Mouse (Mus musculus): ENCODE results near the gene Clrn1. TPM values are rescaled to one million over a fixed set of nuclear protein-coding genes. Genes with fewer than 3 reads are reported as not detected.

Gene Clrn1
- total and polyA plus RNA-seq, 3 experiments, result not detected

DNA sequence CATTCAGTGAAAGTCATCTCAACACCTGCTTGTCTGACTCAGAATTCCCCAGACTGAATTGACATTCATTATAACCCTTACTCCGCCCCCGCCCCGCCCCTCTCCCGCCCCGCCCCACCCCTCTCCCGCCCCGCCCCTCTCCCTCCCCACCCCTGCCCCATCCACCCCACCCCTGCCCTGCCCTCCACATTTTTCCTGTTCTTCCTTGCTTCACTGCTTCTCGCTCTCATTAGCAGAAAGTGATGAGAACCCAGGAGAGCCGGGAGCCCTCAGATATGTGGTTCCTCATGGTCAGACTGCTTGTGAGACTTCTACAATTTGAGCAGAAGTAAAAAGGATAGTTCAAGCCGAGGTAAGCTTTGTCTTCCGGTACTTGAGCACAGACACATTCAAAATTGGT lies 38.0 kb upstream of the Clrn1 start:
- H3K9ac ChIP-seq (ENCODE audit: insufficient read depth, low read depth), result no peak overlapping the region
- H3K27ac ChIP-seq (ENCODE audit: insufficient read depth, low read depth), result no peak overlapping the region
- TF ChIP-seq USF1 (IDR thresholded peaks at IDR 0.05; ENCODE audit: low read depth, low read length), result no peak
- peak; percentile 25; the same call in 1 of the 2 replicates for TF ChIP-seq IRF4 (IDR thresholded peaks at IDR 0.05; ENCODE audit: low read depth, low read length)
- no peak for TF ChIP-seq CTCF (conservative IDR thresholded peaks at IDR 0.05 in 1 of 2, IDR thresholded peaks at IDR 0.05 in 1 of 2; ENCODE audit: low read depth in 2 of 2, low read length in 2 of 2)
- peak overlapping the region in 1 of 3 experiments; percentile 46 for H3K4me3 ChIP-seq (replicated peaks in 1 of 3; ENCODE audit: low read depth in 2 of 3, low read length in 2 of 3, poor library complexity in 1 of 3)
- no peaks in the 10 kb centered on the region for H3K27me3 ChIP-seq (replicated peaks)
- peaks cover 0 to under 1% of the 10 kb centered on the region in 2 experiments for H3K36me3 ChIP-seq (replicated peaks in 1 of 2; ENCODE audit: control insufficient read depth in 1 of 2, insufficient read depth in 1 of 2, low read length in 1 of 2)
- peak; percentile 74 for DNase-seq (ENCODE audit: extremely low read depth)
- peak overlapping the region; percentile 71 for H3K4me2 ChIP-seq (ENCODE audit: insufficient read depth, low read depth, poor library complexity, severe bottlenecking)
- in situ Hi-C loops (cut with MboI; ENCODE audit: low pct_ligation_motif_present, low pct_unique_long_range_greater_than_20kb, low sequenced_read_pairs), result no loop called here
- H3K9me3 ChIP-seq (replicated peaks; ENCODE audit: low read length), result no peaks in the 10 kb centered on the region
- H3K4me1 ChIP-seq (ENCODE audit: control insufficient read depth in 1 of 2, insufficient read depth in 2 of 2), result peaks cover 10 to 19% of the 10 kb centered on the region in 2 experiments
- dilution Hi-C loops (cut with MboI; ENCODE audit: extremely low pct_ligation_motif_present, extremely low pct_unique_long_range_greater_than_20kb, low sequenced_read_pairs), result no loop called here
- H3K79me2 ChIP-seq (replicated peaks; ENCODE audit: control insufficient read depth, extremely low read depth, insufficient read depth, poor library complexity, severe bottlenecking), result no peaks in the 10 kb centered on the region

GRCm38 (mm10) chr3:58922636-58923035 lies 37.5 kb upstream of the Clrn1 start:
- Histone ChIP-seq H3K4me1 (ENCODE audit: control insufficient read depth in 1 of 2, insufficient read depth in 2 of 2) (peaks cover 10 to 21% of the 10 kb centered on the region in 2 experiments), H3K27me3 (replicated peaks) (no peaks in the 10 kb centered on the region), H3K4me2 (ENCODE audit: insufficient read depth, low read depth, poor library complexity, severe bottlenecking) (peak overlapping the region; percentile 71), H3K9me3 (replicated peaks; ENCODE audit: low read length) (no peaks in the 10 kb centered on the region), H3K27ac (ENCODE audit: insufficient read depth, low read depth) (no peak overlapping the region), H3K79me2 (replicated peaks; ENCODE audit: control insufficient read depth, extremely low read depth, insufficient read depth, poor library complexity, severe bottlenecking) (no peaks in the 10 kb centered on the region), H3K4me3 (replicated peaks in 1 of 3; ENCODE audit: low read depth in 2 of 3, low read length in 2 of 3, poor library complexity in 1 of 3) (peak overlapping the region in 1 of 3 experiments; percentile 38), H3K36me3 (replicated peaks in 1 of 2; ENCODE audit: control insufficient read depth in 1 of 2, insufficient read depth in 1 of 2, low read length in 1 of 2) (no peaks in the 10 kb centered on the region), H3K9ac (ENCODE audit: insufficient read depth, low read depth) (no peak overlapping the region)
- TF ChIP-seq NRF1 (IDR thresholded peaks at IDR 0.05; ENCODE audit: low read depth, low read length) (no peak), ETS1 (conservative IDR thresholded peaks at IDR 0.05; ENCODE audit: low read depth, low read length) (no peak), MAX (IDR thresholded peaks at IDR 0.05; ENCODE audit: low read length) (no peak)
- in situ Hi-C loops (cut with MboI; ENCODE audit: low pct_ligation_motif_present, low pct_unique_long_range_greater_than_20kb, low sequenced_read_pairs), result no loop called here
- dilution Hi-C loops (cut with MboI; ENCODE audit: extremely low pct_ligation_motif_present, extremely low pct_unique_long_range_greater_than_20kb, low sequenced_read_pairs), result no loop called here
- no peak for DNase-seq (ENCODE audit: extremely low read depth)

- H3K4me2 ChIP-seq (ENCODE audit: insufficient read depth, low read depth, poor library complexity, severe bottlenecking), result no peak overlapping the region
- DNase-seq (ENCODE audit: extremely low read depth), result no peak
- H3K27ac ChIP-seq (ENCODE audit: insufficient read depth, low read depth), result no peak overlapping the region
- in situ Hi-C loops (cut with MboI; ENCODE audit: low pct_ligation_motif_present, low pct_unique_long_range_greater_than_20kb, low sequenced_read_pairs) (no loop called here), dilution Hi-C loops (cut with MboI; ENCODE audit: extremely low pct_ligation_motif_present, extremely low pct_unique_long_range_greater_than_20kb, low sequenced_read_pairs) (no loop called here)
- H3K79me2 ChIP-seq (replicated peaks; ENCODE audit: control insufficient read depth, extremely low read depth, insufficient read depth, poor library complexity, severe bottlenecking), result no peaks in the 10 kb centered on the region
- H3K9ac ChIP-seq (ENCODE audit: insufficient read depth, low read depth), result no peak overlapping the region
- H3K36me3 ChIP-seq (replicated peaks in 1 of 2; ENCODE audit: control insufficient read depth in 1 of 2, insufficient read depth in 1 of 2, low read length in 1 of 2), result no peaks in the 10 kb centered on the region
- no peaks in the 10 kb centered on the region for H3K27me3 ChIP-seq (replicated peaks)
- TF ChIP-seq MAFK (IDR thresholded peaks at IDR 0.05; ENCODE audit: insufficient replicate concordance, low read length), result no peak
- no peak for TF ChIP-seq NRF1 (IDR thresholded peaks at IDR 0.05; ENCODE audit: low read depth, low read length)
- no peak for TF ChIP-seq CHD1 (IDR thresholded peaks at IDR 0.05; ENCODE audit: low read depth, low read length)
- TF ChIP-seq SMC3 (IDR thresholded peaks at IDR 0.05; ENCODE audit: low read depth, low read length), result no peak
- no peak for TF ChIP-seq POLR2A (IDR thresholded peaks at IDR 0.05; ENCODE audit: low read depth, low read length)
- peak; percentile 11 for TF ChIP-seq RAD21 (IDR thresholded peaks at IDR 0.05; ENCODE audit: low read depth, low read length)
- peak in 1 of 2 experiments; percentile 19; a peak in 2 of 4 replicates for TF ChIP-seq CTCF (conservative IDR thresholded peaks at IDR 0.05 in 1 of 2, IDR thresholded peaks at IDR 0.05 in 1 of 2; ENCODE audit: low read depth in 2 of 2, low read length in 2 of 2)
- H3K4me3 ChIP-seq (replicated peaks in 1 of 3; ENCODE audit: low read depth in 2 of 3, low read length in 2 of 3, poor library complexity in 1 of 3), result no peak overlapping the region
- H3K9me3 ChIP-seq (replicated peaks; ENCODE audit: low read length), result no peaks in the 10 kb centered on the region
- H3K4me1 ChIP-seq (ENCODE audit: control insufficient read depth in 1 of 2, insufficient read depth in 2 of 2), result peaks cover 10 to 26% of the 10 kb centered on the region in 2 experiments
Observed at GRCm38 (mm10) chr3:58921316-58921715, 36.2 kb upstream of the Clrn1 start.
